Mouse (Mus musculus): ENCODE results near the gene Spcs2.

DNA sequence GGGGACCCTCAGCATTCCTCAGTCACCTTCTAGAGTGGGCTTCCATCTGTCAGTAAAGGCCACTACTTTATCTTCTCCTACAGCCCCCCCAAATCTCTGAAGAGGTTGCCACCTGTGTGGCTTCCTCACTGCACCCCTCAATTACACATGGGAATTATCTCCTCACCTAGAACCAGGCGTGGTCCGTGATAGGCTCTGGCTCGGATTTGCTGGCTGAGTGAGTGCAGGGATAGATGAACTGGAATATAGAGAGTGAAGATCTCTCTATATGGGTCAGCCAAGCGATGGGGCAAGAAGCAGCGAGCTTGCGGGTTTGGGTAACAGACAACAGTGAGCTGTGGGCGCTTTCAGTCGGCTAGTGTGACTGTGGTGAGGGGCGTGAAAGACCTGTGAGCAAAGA lies 37.8 kb downstream of the Spcs2 start:
- no peak for TF ChIP-seq POLR2A (IDR thresholded peaks at IDR 0.05; ENCODE audit: borderline replicate concordance, low read depth, low read length)
- no peak for TF ChIP-seq CTCF (IDR thresholded peaks at IDR 0.05; ENCODE audit: low read depth, low read length)

Data from bone marrow macrophage, adult 2 months (primary cell).